Mouse (Mus musculus) 3134 (cell line): ENCODE results near the gene Gm42372.

ENCODE experiments used
- DNase-seq: peaks from one replicate; pipeline ENCODE4 v3.0.0-alpha.2; 2011; ENCODE audit warnings: low spot score; ENCODE audit not compliant: insufficient read length; ENCODE audit errors: extremely low read depth

Gene Gm42372

GRCm38 (mm10) chr7:16959539-16960187 is 23.2 kb upstream of the Gm42372 start, which contains the start of gene Pnmal1:
Gene Pnmal1, plus strand, starts transcription at chr7:16959679.
- DNase-seq = no peak

GRCm38 (mm10) chr7:16961678-16962077 is 21.2 kb upstream of the Gm42372 start:
- no peak for DNase-seq

- no peak for DNase-seq
Observed at GRCm38 (mm10) chr7:16968414-16968813, 14.5 kb upstream of the Gm42372 start.

GRCm38 (mm10) chr7:16971160-16971559 is 11.7 kb upstream of the Gm42372 start:
- no peak for DNase-seq

- peak; percentile 71 for DNase-seq
Observed at GRCm38 (mm10) chr7:16974018-16974417, 8.9 kb upstream of the Gm42372 start.

GRCm38 (mm10) chr7:16976298-16976697 is 6.6 kb upstream of the Gm42372 start:
- no peak for DNase-seq

- DNase-seq = no peak
Observed at GRCm38 (mm10) chr7:16978173-16978572, 4.7 kb upstream of the Gm42372 start.

GRCm38 (mm10) chr7:16978593-16978992 is 4.3 kb upstream of the Gm42372 start:
- no peak for DNase-seq

- peak; percentile 41 for DNase-seq
Observed at GRCm38 (mm10) chr7:16980348-16980747, 2.5 kb upstream of the Gm42372 start.

GRCm38 (mm10) chr7:16987541-16988149 is 4.8 kb downstream of the Gm42372 start:
- no peak for DNase-seq

GRCm38 (mm10) chr7:16988405-16988804 is 5.5 kb downstream of the Gm42372 start:
- no peak for DNase-seq

- no peak for DNase-seq
Observed at GRCm38 (mm10) chr7:16990006-16990744, 7.3 kb downstream of the Gm42372 start.

GRCm38 (mm10) chr7:16991681-16992450 is 9.0 kb downstream of the Gm42372 start:
- no peak for DNase-seq

GRCm38 (mm10) chr7:16992451-16992807 is 9.5 kb downstream of the Gm42372 start, which contains the start of gene Ccdc8:
Gene Ccdc8, plus strand, starts transcription at chr7:16992708.
- no peak for DNase-seq

GRCm38 (mm10) chr7:16993651-16994399 is 10.9 kb downstream of the Gm42372 start:
- no peak for DNase-seq

GRCm38 (mm10) chr7:16994400-16994799 is 11.5 kb downstream of the Gm42372 start:
- DNase-seq = no peak

GRCm38 (mm10) chr7:16995345-16995744 is 12.5 kb downstream of the Gm42372 start:
- no peak for DNase-seq

GRCm38 (mm10) chr7:16999233-16999632 is 16.3 kb downstream of the Gm42372 start:
- no peak for DNase-seq

GRCm38 (mm10) chr7:16999650-17000049 is 16.8 kb downstream of the Gm42372 start:
- peak; percentile 50 for DNase-seq
